Mouse (Mus musculus) ovary, postnatal 36 days (tissue): ENCODE measurements at regions not wholly inside any gene's neighbourhood (a gene's known extent, or its start where the extent isn't known, plus 50 kb on each side); places are given as distances from the start of the nearest gene placed in this dataset.

Experiments used
- DNase-seq: peaks from one replicate; pipeline ENCODE4 v3.0.0; 2022; ENCODE audit warnings: low spot score, mixed read lengths

DNA sequence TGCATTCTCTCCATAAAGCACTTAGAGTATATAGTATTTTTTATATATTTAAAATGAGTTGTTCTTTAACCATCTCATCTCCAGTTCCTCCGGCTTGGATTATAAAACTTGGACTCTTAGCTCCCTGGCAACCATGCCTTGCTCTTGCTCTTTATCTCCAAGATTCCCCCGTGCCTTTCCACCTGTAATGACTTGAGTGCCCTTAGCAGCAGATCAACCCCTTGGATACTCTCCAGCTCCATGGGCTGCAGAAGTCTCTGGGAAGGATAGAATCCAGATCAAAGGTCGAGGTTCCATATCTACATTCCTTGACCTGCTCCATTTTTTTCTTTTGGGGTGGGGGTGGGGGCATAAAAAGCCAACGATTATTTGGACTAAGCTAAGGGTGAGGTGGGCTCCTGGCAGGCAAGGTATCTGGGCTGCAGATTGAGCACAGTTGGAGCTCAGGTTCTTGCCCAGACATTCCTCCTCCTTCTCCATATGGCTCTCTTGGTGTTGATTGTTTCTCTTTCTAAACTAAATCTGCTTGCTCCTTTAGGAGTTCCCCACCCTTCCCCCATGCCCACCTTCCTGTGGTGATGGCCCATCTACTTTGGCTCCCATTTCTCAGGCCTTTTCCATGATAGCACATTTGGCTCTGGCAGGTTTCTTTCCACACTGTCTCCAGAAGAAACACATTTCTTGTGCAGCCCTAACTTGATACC is 460.9 kb downstream of the Epha4 start:
- DNase-seq: no peak

DNA sequence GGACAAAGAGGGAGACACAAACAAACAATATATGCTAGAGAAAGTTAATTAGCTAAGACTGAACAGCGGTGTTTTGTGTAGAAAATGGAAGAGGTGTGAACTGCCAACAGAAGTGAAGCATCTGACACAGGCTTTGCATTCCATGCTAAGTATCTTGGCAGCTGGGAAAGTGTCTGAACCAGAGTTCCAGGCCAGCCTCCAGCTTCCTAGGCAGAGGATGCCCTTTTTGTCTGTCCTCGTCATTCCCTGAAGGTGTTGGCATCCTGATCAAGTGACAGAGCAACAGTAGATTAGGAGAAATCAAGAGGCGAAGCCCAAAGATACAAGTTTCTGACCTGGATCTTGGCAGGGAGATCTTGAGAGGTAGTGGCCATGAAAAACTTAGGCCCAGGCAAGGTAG is 452.4 kb downstream of the Epha4 start:
- DNase-seq: no peak

DNA sequence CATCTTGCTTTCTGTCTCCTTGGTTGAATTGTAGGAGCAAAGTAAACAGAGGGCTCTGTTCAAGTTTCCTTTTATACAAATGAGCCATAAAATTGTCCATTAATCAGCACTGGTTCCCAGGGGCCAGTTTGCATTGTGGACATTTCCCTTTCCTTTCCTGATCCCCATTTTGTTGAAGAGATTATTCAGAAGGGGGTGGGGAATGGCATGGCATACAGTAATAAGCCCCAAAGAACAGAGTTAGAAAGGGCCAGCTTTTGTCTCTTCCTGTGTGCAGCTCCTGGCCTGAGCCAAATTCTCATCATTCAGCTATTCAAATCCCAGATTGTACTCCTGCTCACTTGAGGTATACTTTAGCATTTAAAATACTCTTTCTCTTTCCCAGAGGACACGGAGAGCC is 441.8 kb downstream of the Epha4 start:
- DNase-seq: no peak

DNA sequence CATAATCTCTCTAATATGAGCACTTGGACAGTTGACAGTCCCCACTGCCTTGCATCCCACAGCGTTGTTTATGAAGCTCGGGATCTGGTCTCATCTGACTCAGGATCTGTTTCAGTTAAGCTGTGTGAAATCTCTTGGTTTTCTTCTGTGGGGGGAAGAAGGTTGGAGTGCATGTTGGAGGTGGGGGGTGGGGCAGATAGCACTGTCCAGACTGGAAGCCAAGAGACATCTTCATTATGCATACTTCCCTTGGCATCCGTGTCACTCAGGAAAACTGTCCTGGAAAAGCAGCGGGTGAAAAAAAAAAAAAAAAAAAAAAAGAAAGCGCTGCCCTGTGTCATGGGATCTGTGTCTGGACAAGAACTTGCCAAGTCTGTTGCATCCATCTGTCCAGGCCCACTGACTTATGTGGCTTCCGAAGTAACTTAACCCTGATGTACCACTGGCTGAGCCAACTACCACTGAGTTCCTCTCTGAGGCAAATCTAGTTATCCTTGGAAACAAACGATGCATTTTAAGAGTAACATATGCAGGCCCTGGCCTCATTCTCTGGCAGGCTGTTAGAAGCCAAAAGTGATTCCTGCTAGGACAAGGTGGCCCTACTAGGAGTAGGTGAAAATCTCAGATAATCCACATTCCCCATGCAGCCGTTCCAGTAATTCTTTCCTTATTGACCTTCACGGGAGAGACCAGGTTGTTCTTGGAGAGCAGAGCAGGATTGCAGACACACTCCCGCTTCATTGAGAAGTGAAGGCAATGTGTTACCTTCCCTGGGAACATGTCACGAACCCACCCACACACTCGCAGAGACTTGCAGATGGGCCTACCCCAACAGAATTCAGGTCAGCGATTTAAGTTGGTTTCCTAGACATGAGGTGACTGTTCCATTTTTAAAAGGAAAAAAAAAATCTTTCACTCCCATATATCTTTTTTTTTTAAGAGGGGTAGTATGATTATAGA is 439.7 kb downstream of the Epha4 start:
- no peak for DNase-seq

DNA sequence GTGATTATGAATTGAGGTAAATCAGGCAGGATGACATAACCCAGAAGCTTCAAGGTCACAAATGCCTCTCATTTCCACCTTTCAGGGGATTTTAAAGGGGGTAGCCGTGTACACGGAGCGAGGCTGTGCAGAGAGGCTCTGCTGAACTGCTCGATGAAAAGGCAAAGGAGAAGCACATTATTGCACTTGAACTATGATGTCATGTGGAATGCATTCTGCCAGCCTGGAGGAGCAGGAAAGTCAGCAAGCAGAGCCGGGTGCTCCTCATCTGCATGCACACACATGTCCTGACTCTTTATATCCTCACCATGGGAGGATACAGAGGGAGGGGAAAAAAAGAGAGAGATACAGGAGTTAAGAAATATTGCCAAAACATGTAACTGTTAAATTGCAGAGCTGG is 434.1 kb downstream of the Epha4 start:
- DNase-seq: no peak

GRCm38 (mm10) chr1:77081660-77082059 is 433.2 kb downstream of the Epha4 start:
- peak; percentile 11 for DNase-seq

- DNase-seq: no peak
These were observed 432.5 kb downstream of the Epha4 start for GRCm38 (mm10) chr1:77082410-77082809.

DNA sequence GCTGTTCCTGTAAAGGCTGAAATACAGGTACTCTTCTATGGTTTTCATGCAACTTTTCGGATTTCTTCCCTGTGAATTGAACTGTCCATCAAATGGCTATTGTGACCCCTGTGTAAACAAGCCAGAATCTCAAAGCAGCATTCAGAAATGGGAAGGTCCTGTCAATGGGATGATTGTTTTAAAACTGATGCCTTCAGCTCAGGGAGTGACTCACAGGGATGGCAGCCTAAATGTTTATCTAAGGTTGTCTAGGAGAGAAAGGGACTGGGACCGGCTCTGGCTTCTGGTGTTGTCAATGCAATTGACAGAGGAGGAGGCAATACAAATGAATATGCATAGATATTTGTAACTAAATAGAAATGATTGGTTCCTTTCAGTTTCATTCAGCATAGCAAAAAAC is 421.3 kb downstream of the Epha4 start:
- no peak for DNase-seq

DNA sequence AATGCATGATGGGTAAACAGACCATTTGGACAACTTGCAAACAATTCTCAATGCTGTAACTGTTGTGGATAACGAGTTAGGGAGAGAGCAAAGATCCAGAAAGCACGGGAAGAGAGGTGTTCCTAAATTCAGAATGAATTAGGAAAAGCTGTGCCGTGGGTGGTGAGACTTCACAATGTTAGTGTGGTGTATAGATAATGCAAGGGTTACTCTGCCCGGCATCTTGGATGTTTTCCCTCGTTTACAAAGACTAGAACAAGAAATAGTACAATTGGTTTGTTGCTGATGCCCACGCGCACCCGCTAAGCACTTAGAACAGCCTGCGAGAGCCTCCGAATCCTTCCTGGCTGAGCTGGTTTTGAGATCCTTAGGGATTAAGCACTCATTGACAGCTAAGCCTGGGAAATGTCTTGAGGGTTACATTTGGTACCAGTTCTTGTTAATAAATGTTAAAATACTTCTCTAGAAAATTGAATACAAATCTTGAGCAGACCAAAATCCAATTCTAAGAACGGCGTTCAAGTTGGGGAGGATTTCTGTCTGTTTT is 413.1 kb downstream of the Epha4 start:
- no peak for DNase-seq

- no peak for DNase-seq
These were observed 412.3 kb downstream of the Epha4 start for GRCm38 (mm10) chr1:77102421-77103133.

GRCm38 (mm10) chr1:77109861-77110785 is 404.8 kb downstream of the Epha4 start:
- DNase-seq: no peak

- no peak for DNase-seq
These were observed 386.5 kb downstream of the Epha4 start for GRCm38 (mm10) chr1:77128411-77128810.

- DNase-seq: no peak
These were observed 377.2 kb downstream of the Epha4 start for GRCm38 (mm10) chr1:77137663-77138062.

DNA sequence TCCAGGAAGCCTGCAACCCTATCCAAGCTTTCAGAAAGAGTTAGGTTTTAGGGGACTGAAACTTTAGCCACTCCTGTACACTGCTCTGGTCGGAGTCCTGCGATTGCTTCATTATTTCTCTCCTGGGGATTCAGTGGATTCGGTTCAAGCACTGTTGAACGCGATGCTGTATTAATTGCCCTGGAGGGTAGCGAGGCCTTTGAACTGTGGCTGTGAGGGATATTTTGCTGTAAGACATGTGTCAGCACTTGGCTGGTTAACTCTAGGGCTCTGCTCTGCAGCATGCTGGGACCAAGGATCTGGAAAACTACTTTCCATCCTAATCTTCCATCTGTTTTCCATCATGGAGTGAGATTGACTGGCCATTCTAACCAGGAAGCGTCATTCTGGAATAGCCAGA is 374.0 kb downstream of the Epha4 start:
- no peak for DNase-seq

- DNase-seq: no peak
These were observed 366.8 kb downstream of the Epha4 start for GRCm38 (mm10) chr1:77148052-77148451.

GRCm38 (mm10) chr1:77168316-77168715 is 346.6 kb downstream of the Epha4 start:
- no peak for DNase-seq

- DNase-seq: no peak
These were observed 342.4 kb downstream of the Epha4 start for GRCm38 (mm10) chr1:77172463-77172862.

DNA sequence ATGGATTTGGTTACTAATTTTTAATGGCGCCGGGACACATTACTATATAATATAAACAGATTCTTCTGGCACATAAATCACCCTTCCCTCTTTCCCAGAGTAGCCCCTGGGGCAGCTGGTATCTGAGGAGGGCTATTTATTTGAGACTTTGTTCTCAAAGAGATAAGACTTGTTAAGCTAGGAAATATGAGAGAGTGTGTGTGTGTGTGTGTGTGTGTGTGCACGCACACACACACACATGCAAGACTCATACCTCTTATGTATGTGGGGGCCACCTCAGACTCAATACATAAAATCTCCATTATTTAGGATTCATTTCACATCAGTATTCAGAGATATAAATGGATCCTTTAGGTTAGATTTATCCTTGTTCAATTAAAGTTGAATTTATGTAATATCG is 340.1 kb downstream of the Epha4 start:
- DNase-seq: no peak

DNA sequence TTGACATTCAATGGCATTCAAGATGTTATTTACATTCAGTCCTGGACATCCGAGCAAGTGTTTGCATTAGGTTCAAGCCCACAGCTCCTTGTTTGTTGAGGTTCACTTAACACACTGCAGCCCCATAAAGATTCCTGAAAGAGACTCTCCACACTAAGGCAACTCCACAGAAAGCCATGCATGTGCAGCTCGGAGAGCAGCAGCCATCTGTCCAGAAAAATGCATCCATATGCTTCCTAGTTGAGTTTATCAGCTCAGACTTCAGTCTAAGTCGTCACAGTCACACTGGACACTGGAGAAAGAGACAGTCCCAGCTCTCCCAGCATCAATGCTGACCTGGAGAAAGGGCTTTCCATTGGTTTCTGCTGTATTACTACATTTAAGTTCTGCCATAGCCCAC is 339.7 kb downstream of the Epha4 start:
- DNase-seq: no peak

- DNase-seq: no peak
These were observed 338.4 kb downstream of the Epha4 start for GRCm38 (mm10) chr1:77176516-77176915.

DNA sequence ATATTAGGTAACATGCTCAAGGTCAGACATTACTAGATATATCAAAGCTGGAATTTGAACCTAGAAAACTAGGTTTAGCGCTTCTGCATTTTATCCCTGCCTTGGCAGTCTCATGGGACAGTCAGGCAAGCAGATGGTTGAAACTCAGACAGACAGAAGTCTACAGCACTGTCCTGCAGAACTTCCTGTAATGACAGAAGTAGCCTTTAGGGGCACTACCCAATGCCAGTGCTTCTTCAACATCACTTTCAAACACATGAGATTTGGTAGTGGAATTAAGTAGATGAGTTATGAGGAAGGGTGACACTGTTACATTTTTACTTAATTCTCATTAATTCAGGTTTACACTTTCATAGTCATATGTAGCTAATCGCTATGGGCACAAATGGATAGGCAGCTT is 330.9 kb downstream of the Epha4 start:
- no peak for DNase-seq
